Mouse (Mus musculus): ENCODE data around the gene Leprot. TPM values are rescaled to one million over a fixed set of nuclear protein-coding genes. Genes with fewer than 3 reads are reported as not detected.

The Leprot gene
- total RNA-seq, 2 experiments from 2014 or later = 24.5 to 28.1 TPM

DNA sequence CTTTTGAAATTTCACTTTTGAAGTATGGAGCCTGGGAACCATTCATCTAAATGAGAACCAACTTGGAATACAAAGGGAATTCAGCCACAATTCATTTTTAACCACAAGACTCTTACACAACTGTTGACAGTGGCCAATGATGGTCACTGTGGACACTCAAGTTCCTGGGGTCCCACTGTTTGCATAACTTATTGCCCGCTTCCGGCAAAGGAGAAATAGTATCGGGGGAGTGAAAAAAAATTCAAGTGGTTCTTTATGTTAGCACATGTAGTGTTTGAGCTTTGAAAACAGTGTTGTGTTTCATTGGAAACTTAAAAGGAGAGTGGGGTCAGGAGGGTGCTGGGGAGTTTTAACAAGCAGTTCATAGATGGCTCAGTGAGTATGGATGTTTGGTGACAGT, 60.4 kb downstream of the Leprot start:
- DNase-seq (ENCODE audit: low spot score) = no peak
- intact Hi-C loops (cut with DNase I) = no loop called here

Other genes starting within 250 kb of the Leprot start
- gene Ak4, start 228.4 kb upstream of the Leprot start, total RNA-seq (2021) = 10 to 100 TPM; 27.7 to 27.8 TPM
- under 1 TPM; 0.42 to 0.56 TPM for gene Dnajc6, start 151.1 kb upstream of the Leprot start, total RNA-seq (2021)
- gene Lepr, start 69.7 kb downstream of the Leprot start, total RNA-seq (2021) = 1 to 10 TPM; 4.2 to 7.1 TPM
- not detected for gene B020004J07Rik, start 196.3 kb downstream of the Leprot start, total RNA-seq (2021)
- gene C130073F10Rik, start 246.1 kb downstream of the Leprot start, total RNA-seq (2021) = not detected

Data from heart, postnatal 25 days (tissue).